Mouse (Mus musculus) embryonic facial prominence, embryonic 12.5 days (tissue): Measurements from ENCODE around the gene Il1rapl2. TPM values are rescaled to one million over a fixed set of nuclear protein-coding genes. Genes with fewer than 3 reads are reported as not detected.

ENCODE experiments used
- ATAC-seq: fragments of 200-750 bp; cut with Nextera tagmentation; 2 replicates; pipeline ENCODE4 v1.8.0; 2017; ENCODE audit not compliant: insufficient number of reproducible peaks, insufficient read depth, low FRiP score, low TSS enrichment
- H3K27ac ChIP-seq: fragments of 300-500 bp; sonication (generic); 2 replicates; pipeline ENCODE4 v1.5.1; 2016; ENCODE audit warnings: mild to moderate bottlenecking
- H3K27me3 ChIP-seq: fragments of 300-500 bp; sonication (generic); 2 replicates; pipeline ENCODE4 v1.6.1; 2016; ENCODE audit warnings: mild to moderate bottlenecking, moderate library complexity
- H3K36me3 ChIP-seq: fragments of 300-500 bp; sonication (generic); 2 replicates; pipeline ENCODE4 v1.6.1; 2016; ENCODE audit warnings: mild to moderate bottlenecking
- H3K4me1 ChIP-seq: fragments of 300-500 bp; sonication (generic); 2 replicates; pipeline ENCODE4 v1.6.1; 2016
- H3K4me2 ChIP-seq: fragments of 300-500 bp; sonication (generic); replicated peaks from 2 replicates; pipeline ENCODE4 v1.6.1; 2016; ENCODE audit warnings: mild to moderate bottlenecking, moderate library complexity
- H3K4me3 ChIP-seq: fragments of 300-500 bp; sonication (generic); 2 replicates; pipeline ENCODE4 v1.5.1; 2016; ENCODE audit warnings: mild to moderate bottlenecking
- H3K9ac ChIP-seq: fragments of 300-500 bp; sonication (generic); 2 replicates; pipeline ENCODE4 v1.6.1; 2016; ENCODE audit warnings: mild to moderate bottlenecking, moderate library complexity
- H3K9me3 ChIP-seq: fragments of 300-500 bp; sonication (generic); 2 replicates; pipeline ENCODE4 v1.6.1; 2016; ENCODE audit warnings: mild to moderate bottlenecking, moderate library complexity
- WGBS: fragments of 180-500 bp; shearing (Covaris S2); methylation state at CpG from one replicate; pipeline ENCODE4 v1.1.7; 2016; 5-methylcytosine and 5-hydroxymethylcytosine counted together
- polyA plus RNA-seq: library from polyadenylated mRNA; unstranded; fragments of >200 nt; fragmentation: Nextera tagmentation; extraction: Ambion mirVana; gene quantifications from 2 replicates; pipeline ENCODE4 v1.2.1, GENCODE M21; 2016

The Il1rapl2 gene
- polyA plus RNA-seq, 1 experiment from 2014 or later: 1.1 TPM

- WGBS: 84% methylated on average over 3 of the region's 3 CpGs
Measured at GRCm38 (mm10) chrX:138838381-138838780, 1268.0 kb downstream of the Il1rapl2 start.

More at GRCm38 (mm10) chrX:138838381-138838780, 1268.0 kb downstream of the Il1rapl2 start:
- Histone ChIP-seq H3K27ac (no peak overlapping the region), H3K4me2 (no peak overlapping the region), H3K9ac (no peak overlapping the region), H3K27me3 (no peaks in the 10 kb centered on the region; the same call in 1 of the 2 replicates), H3K9me3 (no peaks in the 10 kb centered on the region), H3K4me1 (no peaks in the 10 kb centered on the region), H3K36me3 (no peaks in the 10 kb centered on the region), H3K4me3 (no peak overlapping the region)
- ATAC-seq: no peak
